Mouse (Mus musculus) T-helper 1 cell (primary cell): Measurements from ENCODE around the gene Sult2b1.

Experiments
- in situ Hi-C: fragments of 300-600 bp; cut with MboI, MseI; formaldehyde crosslinking; loops from one replicate; pipeline ENCODE4 v1.15.1; 2025; ENCODE audit warnings: high pct_unique_total_duplicates

The Sult2b1 gene

DNA sequence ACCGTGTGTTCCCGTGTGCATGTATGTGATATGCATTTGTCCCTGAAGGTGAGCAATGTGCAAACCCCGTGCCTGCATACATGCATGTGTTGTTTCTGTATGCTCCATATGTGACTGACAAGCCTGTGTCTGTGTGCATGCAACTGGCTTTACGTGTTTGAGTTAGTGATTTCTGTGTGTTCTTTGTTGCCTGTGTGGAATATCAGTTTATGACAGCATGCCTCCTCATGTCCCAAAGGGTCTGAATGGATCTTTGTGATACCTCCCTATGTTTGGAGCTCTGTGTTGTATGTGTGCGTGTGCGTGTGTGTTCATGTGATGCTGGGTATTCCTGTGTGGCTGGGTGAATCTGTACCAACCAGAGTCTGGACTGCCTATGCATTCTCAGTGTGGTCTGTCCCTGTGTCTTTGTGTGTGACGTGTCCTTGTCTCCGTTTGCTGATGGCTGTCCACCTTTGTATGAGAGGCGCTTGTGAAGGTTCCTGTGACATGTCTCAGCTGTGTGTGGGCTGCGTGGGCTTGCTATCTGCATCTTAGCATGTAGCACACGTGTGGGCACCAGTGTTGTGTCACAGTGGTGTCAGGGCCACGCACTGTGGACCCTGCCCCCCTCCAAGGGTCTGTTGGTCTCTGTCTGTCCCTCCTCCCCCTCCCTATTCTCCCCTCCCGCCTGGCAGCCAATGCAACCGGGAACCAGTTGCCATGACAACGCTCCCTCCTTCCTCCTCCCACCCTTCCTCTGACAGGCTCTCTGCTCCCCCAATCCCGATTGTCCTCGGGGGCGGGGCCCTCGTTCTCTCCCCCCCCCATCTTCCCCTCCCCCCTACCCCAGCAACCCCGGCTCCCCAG lies at the start of gene Sult2b1:
Gene Sult2b1, minus strand, starts transcription at position 146 of the 849 bp plus-strand sequence.
- in situ Hi-C loops: no loop called here

DNA sequence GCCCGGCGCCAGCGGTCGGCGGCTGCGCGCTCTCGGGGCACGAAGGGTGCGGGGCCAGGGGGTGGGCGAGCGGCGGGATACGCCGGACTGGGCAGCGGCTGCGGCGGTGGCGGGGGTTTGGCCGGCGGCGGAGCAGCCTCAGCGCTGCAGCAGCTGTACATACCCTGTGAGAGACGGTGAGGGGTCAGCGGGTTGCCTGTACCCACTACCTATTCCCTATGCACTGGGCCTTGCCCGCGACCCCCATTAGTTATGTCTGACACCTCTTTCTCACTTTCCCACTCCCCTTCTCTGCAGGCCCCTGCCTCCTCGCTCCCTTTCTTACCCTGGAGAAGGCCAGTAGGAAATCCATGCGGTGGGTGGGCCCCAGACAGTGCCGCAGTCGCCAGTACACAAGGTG lies 49.5 kb upstream of the Sult2b1 start:
- in situ Hi-C loops: no loop called here

GRCm38 (mm10) chr7:45833148-45833790 lies 48.8 kb upstream of the Sult2b1 start:
- in situ Hi-C loops: no loop called here

GRCm38 (mm10) chr7:45832428-45832827 lies 48.0 kb upstream of the Sult2b1 start:
- in situ Hi-C loops: no loop called here

DNA sequence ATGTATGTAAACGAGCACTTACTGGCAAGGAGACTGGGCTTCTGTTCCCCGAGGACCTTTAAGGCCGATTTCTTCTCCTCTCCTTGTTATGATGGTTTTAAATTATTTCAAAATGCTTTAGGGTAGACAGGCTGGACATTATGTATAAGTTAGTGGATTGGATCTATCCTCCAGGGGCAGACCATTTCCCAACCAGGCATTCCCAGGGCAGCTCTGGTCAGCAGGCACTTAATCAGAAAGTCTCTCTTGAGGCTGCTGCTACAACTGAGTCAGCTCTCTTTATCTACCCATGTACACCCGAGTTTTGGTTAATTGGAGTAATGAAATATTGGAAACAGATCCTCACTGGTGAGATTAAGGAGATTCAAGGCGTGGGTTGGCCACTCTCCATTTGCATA lies 46.7 kb upstream of the Sult2b1 start:
- in situ Hi-C loops: no loop called here

DNA sequence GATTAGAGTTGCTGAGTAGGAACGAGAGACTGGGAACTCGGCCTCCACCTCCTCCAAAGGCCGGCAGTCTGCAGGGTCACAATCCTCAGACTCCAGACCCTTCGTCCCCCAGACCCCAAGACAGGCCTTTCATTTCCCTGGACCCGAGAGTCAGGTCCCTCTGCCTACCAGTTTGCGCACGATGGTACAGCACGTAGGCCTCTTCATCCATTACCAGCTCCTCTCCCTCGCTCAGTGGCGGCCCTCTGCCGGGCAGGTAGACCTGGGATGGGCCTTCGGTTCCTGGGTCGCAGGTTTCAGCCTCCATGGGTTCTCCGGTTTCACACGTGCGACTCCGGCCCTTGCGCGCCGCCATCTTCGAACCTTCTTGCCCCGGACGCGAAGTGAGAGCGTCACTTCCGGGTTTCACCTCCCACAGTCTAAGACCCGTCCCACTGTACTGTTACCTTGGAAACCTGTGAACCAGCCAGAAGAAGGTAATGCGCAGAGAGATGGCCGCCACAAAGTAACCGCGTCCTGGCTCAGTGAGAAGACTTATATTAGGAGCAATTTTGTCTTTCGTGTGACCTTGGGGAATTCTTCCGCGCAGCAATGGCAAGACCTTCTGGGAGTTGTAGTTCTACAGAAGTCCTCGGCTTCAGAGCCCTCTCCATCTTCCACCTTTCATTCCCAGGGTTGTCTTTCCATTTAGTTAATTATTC lies 46.1 kb upstream of the Sult2b1 start, which contains the start of gene Grwd1:
Gene Grwd1, minus strand, starts transcription at position 518 of the 701 bp plus-strand sequence.
- in situ Hi-C loops: no loop called here

DNA sequence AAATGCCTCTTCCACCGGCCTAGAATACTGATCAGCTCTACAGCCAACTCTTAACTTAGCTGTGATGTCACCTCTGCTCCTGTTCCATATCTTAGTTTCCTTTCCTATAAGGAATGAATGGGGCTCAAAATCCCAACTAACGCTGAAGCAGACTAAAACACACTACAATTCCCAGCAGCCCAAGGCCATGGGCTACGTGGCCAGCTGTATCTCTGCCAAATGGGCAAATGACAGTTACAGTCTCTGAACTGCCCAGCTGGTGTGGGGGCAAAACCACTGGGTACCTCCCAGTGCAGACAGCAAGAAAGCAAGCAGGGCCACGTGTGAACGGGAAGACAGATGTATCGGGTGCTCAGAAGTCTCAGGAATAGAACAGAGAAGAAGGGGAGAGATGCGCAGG lies 42.2 kb upstream of the Sult2b1 start:
- in situ Hi-C loops: no loop called here

DNA sequence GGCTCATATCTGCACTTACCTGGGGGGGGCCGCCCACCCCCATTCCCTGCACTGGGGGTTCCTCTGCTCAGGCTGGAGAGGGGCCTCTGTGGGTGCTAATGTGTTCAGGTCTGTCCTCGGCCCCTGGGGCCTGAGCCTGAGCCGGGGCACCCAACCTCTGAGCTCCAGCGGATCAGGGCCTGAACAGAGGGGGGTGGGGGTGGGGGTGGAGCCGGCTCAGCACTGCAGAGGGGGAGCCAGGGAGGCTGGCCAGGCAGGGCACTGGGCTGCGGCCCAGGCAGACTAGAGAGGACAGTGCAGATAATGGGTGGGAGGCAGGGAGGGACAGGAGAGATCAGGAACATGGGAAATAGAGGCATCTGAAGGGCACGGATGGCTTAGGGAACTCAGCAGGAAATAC lies 40.1 kb upstream of the Sult2b1 start, which contains the start of gene Kcnj14:
Gene Kcnj14, minus strand, starts transcription at position 185 of the 400 bp plus-strand sequence.
- in situ Hi-C loops: no loop called here

- in situ Hi-C loops: no loop called here
Measured at GRCm38 (mm10) chr7:45820913-45821312, 36.4 kb upstream of the Sult2b1 start.

- in situ Hi-C loops: no loop called here
Measured at GRCm38 (mm10) chr7:45819843-45820242, 35.4 kb upstream of the Sult2b1 start.

DNA sequence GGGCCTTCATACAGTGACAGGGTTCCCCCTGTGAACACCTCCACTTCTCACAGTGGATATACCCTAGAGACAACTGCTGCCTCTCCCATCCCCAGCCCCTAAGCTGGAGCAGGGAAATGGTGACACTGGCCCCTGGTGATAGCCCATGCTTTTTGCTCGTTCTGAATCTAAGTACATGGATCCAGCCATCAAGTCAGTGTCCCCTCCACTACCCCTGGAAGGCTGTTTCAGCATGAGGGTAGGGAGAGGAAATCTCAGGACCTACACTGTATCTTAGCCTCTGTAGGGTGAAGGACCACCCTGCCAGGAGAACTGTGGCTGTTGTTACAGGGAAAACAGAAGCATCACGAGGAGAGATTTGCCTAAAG lies 31.5 kb upstream of the Sult2b1 start:
- in situ Hi-C loops: no loop called here

GRCm38 (mm10) chr7:45815323-45815983 lies 31.0 kb upstream of the Sult2b1 start:
- in situ Hi-C loops: no loop called here

DNA sequence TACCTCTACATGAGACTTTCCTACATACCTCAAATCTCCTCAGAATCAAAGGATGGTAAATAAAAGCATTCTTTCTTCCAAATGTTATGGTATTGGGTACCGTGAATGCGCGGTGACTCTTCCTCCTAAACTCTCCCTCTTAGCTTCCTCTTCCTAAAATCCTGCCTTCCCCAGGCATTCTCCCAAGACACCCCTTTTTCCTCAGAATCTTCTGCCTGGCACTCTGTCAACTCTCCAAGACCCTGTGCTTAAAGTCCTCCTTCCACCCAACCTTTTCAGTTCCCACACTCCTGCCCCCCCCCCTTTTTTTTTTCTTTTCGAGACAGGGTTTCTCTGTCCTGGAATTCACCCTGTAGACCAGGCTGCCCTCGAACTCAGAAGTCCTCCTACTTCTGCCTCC lies 30.4 kb upstream of the Sult2b1 start:
- in situ Hi-C loops: no loop called here

- in situ Hi-C loops: no loop called here
Measured at GRCm38 (mm10) chr7:45813787-45814779, 29.6 kb upstream of the Sult2b1 start, which contains the start of gene Cyth2. Cyth2 (minus strand) TSS chr7:45814581.

GRCm38 (mm10) chr7:45812921-45813320 lies 28.5 kb upstream of the Sult2b1 start:
- in situ Hi-C loops: no loop called here

DNA sequence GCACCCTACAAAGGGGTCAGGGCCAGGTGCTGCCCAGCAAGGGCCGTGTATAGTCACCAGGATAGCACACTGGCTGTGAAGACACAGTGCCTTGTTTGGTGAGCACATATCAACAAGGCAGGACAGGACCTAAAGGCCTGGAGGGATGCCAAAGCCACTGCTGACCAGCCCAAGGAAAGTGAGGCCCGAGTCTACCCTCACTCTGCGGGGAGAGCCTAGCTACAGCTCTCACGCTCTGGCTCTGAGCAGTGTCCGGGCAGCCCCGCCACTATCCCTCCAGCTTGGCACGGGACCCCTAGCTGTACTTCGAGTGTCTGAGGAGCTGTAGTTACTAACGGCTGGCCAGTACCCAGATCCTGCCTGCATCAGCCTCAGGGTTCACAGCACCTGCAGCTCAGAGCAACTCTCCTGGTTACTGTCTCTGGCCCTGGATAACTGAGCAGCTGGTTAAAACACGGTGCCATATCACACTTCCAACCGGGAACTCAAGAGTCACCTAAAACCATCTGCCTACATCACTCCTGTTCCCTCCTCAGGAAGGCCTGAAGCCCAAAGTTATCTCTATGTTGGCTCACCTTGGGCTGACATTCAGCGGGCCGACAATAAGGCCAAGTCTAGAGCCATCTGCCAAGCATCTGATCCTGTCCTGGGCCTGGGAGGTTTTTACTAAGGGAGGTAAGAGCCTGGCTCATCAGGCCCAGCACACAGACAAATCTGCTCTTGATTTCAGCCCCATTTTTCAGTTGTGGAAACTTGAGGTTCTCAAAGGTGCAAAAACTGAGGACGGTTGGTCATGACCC lies 25.0 kb upstream of the Sult2b1 start:
- in situ Hi-C loops: no loop called here

DNA sequence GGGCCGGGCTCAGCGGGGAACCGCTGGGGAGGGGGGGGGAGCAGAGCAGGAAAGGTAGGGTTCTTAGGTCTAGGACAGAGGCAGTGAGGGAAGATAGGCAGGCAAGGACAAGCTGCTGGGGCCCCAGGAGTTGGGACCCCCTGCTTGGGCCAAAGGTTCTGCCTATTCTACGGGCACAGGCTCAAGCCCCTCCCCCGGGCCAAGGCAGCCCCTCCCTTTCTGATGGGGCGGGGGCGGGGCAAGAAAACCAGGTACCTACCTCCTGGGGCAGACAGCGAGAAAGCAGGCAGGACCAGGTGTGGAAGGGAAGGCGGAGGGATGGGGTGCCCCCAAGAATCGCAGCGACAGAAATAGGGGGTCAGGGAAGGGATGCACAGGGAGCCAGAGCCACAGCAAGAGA lies 24.0 kb upstream of the Sult2b1 start:
- in situ Hi-C loops: no loop called here

- in situ Hi-C loops: no loop called here
Measured at GRCm38 (mm10) chr7:45805941-45806340, 21.5 kb upstream of the Sult2b1 start.

- in situ Hi-C loops: loop anchor here (5.0 kb wide), 1 partner anchor 60 kb away; no protein-coding TSS in a partner anchor
Measured at GRCm38 (mm10) chr7:45802551-45802950, 18.1 kb upstream of the Sult2b1 start.
